Mouse (Mus musculus) hindbrain, embryonic 15.5 days (tissue): Measurements from ENCODE around the gene Tnfrsf14. TPM values are rescaled to one million over a fixed set of nuclear protein-coding genes. Genes with fewer than 3 reads are reported as not detected.
A peak's percentile ranks its signal among the peaks of the same experiment; 100 is the strongest.

Experiments used
- ATAC-seq: fragments of 200-750 bp; cut with Nextera tagmentation; 2 replicates; pipeline ENCODE4 v1.8.0; 2017; ENCODE audit warnings: low read depth, moderate number of reproducible peaks, moderate TSS enrichment; ENCODE audit not compliant: low FRiP score
- H3K27ac ChIP-seq: fragments of 300-500 bp; sonication (generic); replicated peaks from 2 replicates; pipeline ENCODE4 v1.5.1; 2015; ENCODE audit warnings: mild to moderate bottlenecking, inconsistent platforms
- H3K27me3 ChIP-seq: fragments of 300-500 bp; sonication (generic); 2 replicates; pipeline ENCODE4 v1.6.1; 2015; ENCODE audit warnings: control low read depth, inconsistent platforms
- H3K36me3 ChIP-seq: fragments of 300-500 bp; sonication (generic); 2 replicates; pipeline ENCODE4 v1.6.1; 2015; ENCODE audit warnings: control low read depth, inconsistent platforms
- H3K4me1 ChIP-seq: fragments of 300-500 bp; sonication (generic); replicated peaks from 2 replicates; pipeline ENCODE4 v1.6.1; 2015; ENCODE audit warnings: control low read depth, inconsistent platforms
- H3K4me2 ChIP-seq: fragments of 300-500 bp; sonication (generic); 2 replicates; pipeline ENCODE4 v1.6.1; 2015; ENCODE audit warnings: moderate library complexity, mild to moderate bottlenecking, inconsistent platforms
- H3K4me3 ChIP-seq: fragments of 300-500 bp; sonication (generic); 2 replicates; pipeline ENCODE4 v1.5.1; 2015; ENCODE audit warnings: mild to moderate bottlenecking, inconsistent platforms
- H3K9ac ChIP-seq: fragments of 300-500 bp; sonication (generic); 2 replicates; pipeline ENCODE4 v1.6.1; 2015; ENCODE audit warnings: inconsistent platforms
- H3K9me3 ChIP-seq: fragments of 300-500 bp; sonication (generic); 2 replicates; pipeline ENCODE4 v1.6.1; 2016; ENCODE audit warnings: control low read depth, inconsistent platforms
- WGBS: fragments of 180-500 bp; shearing (Covaris S2); methylation state at CpG from one replicate; pipeline ENCODE4 v1.1.7; 2015; 5-methylcytosine and 5-hydroxymethylcytosine counted together
- polyA plus RNA-seq: library from polyadenylated mRNA; unstranded; fragments of >200 nt; fragmentation: Nextera tagmentation; extraction: Ambion mirVana; gene quantifications from 2 replicates; pipeline ENCODE4 v1.2.1, GENCODE M21; 2015

The Tnfrsf14 gene
- polyA plus RNA-seq, 1 experiment from 2014 or later = 0.64 TPM

DNA sequence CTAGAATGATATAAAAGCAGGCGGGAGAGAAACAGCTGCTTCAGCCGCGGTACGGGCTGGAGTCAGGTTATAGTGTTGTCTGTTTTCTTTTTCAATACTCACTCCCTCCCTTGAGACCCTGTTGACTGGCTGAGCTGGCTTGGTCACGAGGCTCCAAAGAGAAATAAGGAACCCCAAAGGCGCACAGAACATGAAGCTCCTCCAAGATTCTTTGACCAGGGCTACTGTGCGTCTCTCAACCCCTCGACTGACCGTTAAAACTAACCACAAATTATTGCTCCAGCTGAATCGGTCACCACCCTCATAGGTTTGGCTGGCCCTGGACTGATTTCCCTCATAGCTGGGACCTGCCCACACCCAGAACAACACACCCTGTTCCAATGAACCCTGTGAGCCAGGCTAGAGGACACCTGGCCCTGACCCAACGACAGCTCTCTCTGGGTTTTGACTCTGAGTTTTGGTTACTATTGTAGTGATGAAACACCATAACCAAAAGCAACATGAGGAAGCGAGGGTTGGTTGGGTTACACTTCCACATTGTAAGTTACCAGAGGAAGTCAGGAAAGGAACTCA is 811 bp upstream of the Tnfrsf14 start:
- Histone ChIP-seq H3K9me3 (no peaks in the 10 kb centered on the region), H3K4me1 (no peaks in the 10 kb centered on the region; the same call in 1 of the 2 replicates), H3K27ac (no peak overlapping the region), H3K4me3 (no peak overlapping the region), H3K36me3 (no peaks in the 10 kb centered on the region), H3K4me2 (no peak overlapping the region), H3K9ac (no peak overlapping the region), H3K27me3 (no peaks in the 10 kb centered on the region)
- WGBS = 81% methylated on average over 12 of the region's 12 CpGs
- ATAC-seq = no peak

DNA sequence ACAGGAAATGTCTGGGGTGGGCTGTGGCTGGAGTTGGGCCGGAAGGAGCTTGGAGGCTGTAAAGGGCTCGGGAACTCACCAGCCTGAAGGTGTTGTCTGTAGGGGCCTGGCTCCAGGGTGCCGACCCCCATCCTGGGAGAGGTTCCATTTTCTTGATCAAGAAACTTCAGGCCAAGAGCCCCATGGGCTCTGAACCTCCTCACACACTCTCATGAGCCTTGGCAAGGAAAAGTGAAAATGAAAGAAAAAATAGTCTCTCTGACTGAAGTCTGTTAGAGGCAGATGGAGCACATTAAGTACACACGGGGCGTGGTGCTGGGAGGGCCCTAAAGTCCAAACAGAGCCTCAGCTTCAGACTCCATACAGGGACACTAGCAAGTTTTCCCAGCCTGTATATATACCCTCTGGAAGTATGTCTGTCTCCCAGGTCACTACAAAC is 445 bp downstream of the Tnfrsf14 start:
- H3K27ac ChIP-seq = no peak overlapping the region
- WGBS = 67% methylated on average over 5 of the region's 5 CpGs

GRCm38 (mm10) chr4:154926969-154927898 is 1.1 kb downstream of the Tnfrsf14 start:
- Histone ChIP-seq H3K4me2 (peak overlapping the region; percentile 1; the same call in 1 of the 2 replicates), H3K9ac (no peak overlapping the region), H3K27ac (no peak overlapping the region), H3K36me3 (no peaks in the 10 kb centered on the region), H3K9me3 (no peaks in the 10 kb centered on the region), H3K4me1 (no peaks in the 10 kb centered on the region), H3K27me3 (no peaks in the 10 kb centered on the region), H3K4me3 (no peak overlapping the region)
- ATAC-seq = no peak
- 71% methylated on average over 9 of the region's 9 CpGs for WGBS

More for the DNA sequence above, 445 bp downstream of the Tnfrsf14 start:
- Histone ChIP-seq H3K27me3 (no peaks in the 10 kb centered on the region), H3K4me2 (peak overlapping the region; percentile 1; the same call in 1 of the 2 replicates), H3K4me3 (no peak overlapping the region), H3K9ac (no peak overlapping the region), H3K4me1 (no peaks in the 10 kb centered on the region), H3K36me3 (no peaks in the 10 kb centered on the region), H3K9me3 (no peaks in the 10 kb centered on the region)
- ATAC-seq = no peak

DNA sequence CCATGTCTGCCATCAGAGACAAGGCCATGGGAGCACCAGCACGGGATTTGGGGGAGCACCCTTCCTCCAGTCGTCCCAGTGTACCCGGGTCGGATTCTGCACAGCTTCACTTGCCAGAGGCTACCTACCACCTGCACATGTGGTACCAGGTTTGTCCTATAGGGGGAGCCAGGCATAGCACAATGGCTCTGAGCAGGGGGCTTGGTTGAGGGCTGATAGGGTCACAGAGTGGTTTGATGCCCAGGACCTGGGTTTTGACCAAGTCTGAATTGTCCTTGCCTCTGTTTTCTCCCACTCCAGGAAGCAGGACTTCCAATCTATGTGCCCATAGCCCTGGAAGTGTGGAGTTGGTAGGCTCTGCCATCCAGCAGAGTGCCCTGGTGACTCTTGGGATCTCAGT is 3.0 kb downstream of the Tnfrsf14 start:
- 61% methylated on average over 4 of the region's 4 CpGs for WGBS
- Histone ChIP-seq H3K4me3 (no peak overlapping the region), H3K9ac (no peak overlapping the region), H3K36me3 (no peaks in the 10 kb centered on the region), H3K9me3 (no peaks in the 10 kb centered on the region), H3K27ac (no peak overlapping the region), H3K4me1 (no peaks in the 10 kb centered on the region), H3K27me3 (no peaks in the 10 kb centered on the region), H3K4me2 (no peak overlapping the region)
- no peak for ATAC-seq

DNA sequence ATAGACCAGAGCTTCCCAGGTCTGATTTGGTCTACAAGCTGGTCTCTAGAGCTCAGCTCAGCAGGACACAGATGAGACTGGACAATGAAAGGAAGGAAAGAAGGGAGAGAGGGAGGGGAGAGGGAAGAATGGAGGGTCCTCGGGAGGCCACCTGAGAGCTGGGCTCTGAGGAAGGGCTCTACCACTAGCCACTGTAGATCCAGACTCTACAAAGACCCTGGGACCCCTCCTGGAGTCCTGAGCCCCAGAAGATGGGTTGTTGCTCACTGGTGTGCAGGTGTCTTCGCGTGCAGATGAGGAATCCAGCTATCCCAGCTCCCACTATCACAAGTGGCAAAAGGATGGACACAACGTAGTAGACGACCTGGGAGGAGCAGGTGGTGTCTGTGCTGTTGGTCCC is 5.4 kb downstream of the Tnfrsf14 start:
- Histone ChIP-seq H3K36me3 (no peaks in the 10 kb centered on the region), H3K4me2 (no peak overlapping the region), H3K9me3 (no peaks in the 10 kb centered on the region), H3K9ac (no peak overlapping the region), H3K27ac (no peak overlapping the region), H3K4me3 (no peak overlapping the region), H3K4me1 (no peaks in the 10 kb centered on the region), H3K27me3 (no peaks in the 10 kb centered on the region)
- 90% methylated on average over 5 of the region's 5 CpGs for WGBS
- no peak for ATAC-seq

- Histone ChIP-seq H3K4me3 (no peak overlapping the region), H3K36me3 (no peaks in the 10 kb centered on the region), H3K27me3 (no peaks in the 10 kb centered on the region), H3K27ac (no peak overlapping the region), H3K4me1 (no peaks in the 10 kb centered on the region), H3K9me3 (no peaks in the 10 kb centered on the region), H3K4me2 (no peak overlapping the region), H3K9ac (no peak overlapping the region)
- ATAC-seq = no peak
- 81% methylated on average over 4 of the region's 4 CpGs for WGBS
Observed at GRCm38 (mm10) chr4:154922291-154922690, 6.1 kb downstream of the Tnfrsf14 start.

GRCm38 (mm10) chr4:154916662-154917061 is 11.7 kb downstream of the Tnfrsf14 start:
- H3K9me3 ChIP-seq = no peaks in the 10 kb centered on the region
- ATAC-seq = no peak
- H3K4me1 ChIP-seq = no peaks in the 10 kb centered on the region
- no peaks in the 10 kb centered on the region for H3K27me3 ChIP-seq
- H3K4me3 ChIP-seq = no peak overlapping the region
- 86% methylated on average over 4 of the region's 4 CpGs for WGBS
- H3K4me2 ChIP-seq = no peak overlapping the region
- no peaks in the 10 kb centered on the region for H3K36me3 ChIP-seq
- no peak overlapping the region for H3K9ac ChIP-seq
- no peak overlapping the region for H3K27ac ChIP-seq

DNA sequence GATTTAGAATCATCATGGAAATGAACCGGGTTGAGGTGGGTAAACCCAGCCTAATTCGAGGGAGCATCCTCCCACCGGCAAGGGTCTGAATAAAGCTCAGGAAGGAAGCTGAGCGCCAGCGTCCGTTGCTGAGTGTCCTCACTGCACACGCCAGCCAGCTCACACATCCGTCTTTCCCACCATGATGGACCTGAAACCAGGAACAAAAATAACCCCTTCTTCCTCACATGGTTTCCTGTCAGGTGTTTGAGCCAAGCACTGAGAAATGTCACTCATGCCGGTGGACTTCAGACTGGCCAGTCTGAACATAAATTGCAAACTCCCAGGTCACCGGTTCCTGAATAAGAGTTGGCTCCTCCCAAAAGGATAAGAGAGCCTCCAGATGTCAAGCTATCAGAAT is 13.1 kb downstream of the Tnfrsf14 start:
- no peak overlapping the region for H3K27ac ChIP-seq
- H3K9ac ChIP-seq = no peak overlapping the region
- H3K9me3 ChIP-seq = no peaks in the 10 kb centered on the region
- no peak for ATAC-seq
- no peak overlapping the region for H3K4me3 ChIP-seq
- H3K4me2 ChIP-seq = no peak overlapping the region
- no peaks in the 10 kb centered on the region; the same call in 1 of the 2 replicates for H3K4me1 ChIP-seq
- H3K36me3 ChIP-seq = no peaks in the 10 kb centered on the region
- no peaks in the 10 kb centered on the region for H3K27me3 ChIP-seq
- WGBS = 92% methylated on average over 10 of the region's 10 CpGs

DNA sequence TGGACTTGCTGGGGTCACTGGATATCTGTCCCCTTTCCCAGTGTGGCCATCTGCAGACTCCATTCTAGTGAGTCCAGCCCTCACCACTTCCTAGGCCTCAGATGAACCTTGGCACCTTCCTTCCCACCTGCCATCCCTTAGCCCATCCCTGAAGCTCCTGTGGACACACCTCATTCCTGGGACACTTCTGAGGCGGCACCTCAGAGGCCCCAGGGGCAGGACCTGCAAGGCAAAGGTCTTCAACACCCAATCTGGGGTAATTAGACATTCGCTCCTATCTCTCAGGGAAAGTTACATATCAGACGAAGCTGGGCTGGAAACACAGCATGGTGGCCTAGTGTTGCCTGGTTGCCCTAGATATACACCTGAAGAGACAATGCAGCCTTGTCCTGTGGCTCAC is 13.7 kb downstream of the Tnfrsf14 start:
- H3K4me1 ChIP-seq = no peaks in the 10 kb centered on the region; the same call in 1 of the 2 replicates
- no peaks in the 10 kb centered on the region for H3K9me3 ChIP-seq
- no peaks in the 10 kb centered on the region for H3K27me3 ChIP-seq
- no peak overlapping the region for H3K27ac ChIP-seq
- 84% methylated on average over 3 of the region's 3 CpGs for WGBS
- H3K4me2 ChIP-seq = no peak overlapping the region
- no peak overlapping the region for H3K4me3 ChIP-seq
- no peak for ATAC-seq
- no peak overlapping the region for H3K9ac ChIP-seq
- H3K36me3 ChIP-seq = no peaks in the 10 kb centered on the region

- Histone ChIP-seq H3K36me3 (no peaks in the 10 kb centered on the region), H3K9ac (no peak overlapping the region), H3K9me3 (no peaks in the 10 kb centered on the region), H3K4me3 (no peak overlapping the region), H3K4me2 (no peak overlapping the region), H3K4me1 (no peaks in the 10 kb centered on the region; the same call in 1 of the 2 replicates), H3K27me3 (no peaks in the 10 kb centered on the region), H3K27ac (no peak overlapping the region)
- WGBS = 95% methylated on average over 4 of the region's 4 CpGs
- no peak for ATAC-seq
Observed at GRCm38 (mm10) chr4:154914252-154914651, 14.1 kb downstream of the Tnfrsf14 start.

- Histone ChIP-seq H3K9me3 (no peaks in the 10 kb centered on the region), H3K4me1 (no peaks in the 10 kb centered on the region; the same call in 1 of the 2 replicates), H3K27ac (no peak overlapping the region), H3K36me3 (no peaks in the 10 kb centered on the region), H3K9ac (no peak overlapping the region), H3K27me3 (no peaks in the 10 kb centered on the region), H3K4me3 (no peak overlapping the region), H3K4me2 (no peak overlapping the region)
- WGBS = 96% methylated on average over 3 of the region's 3 CpGs
- no peak for ATAC-seq
Observed at GRCm38 (mm10) chr4:154913845-154914244, 14.5 kb downstream of the Tnfrsf14 start.

GRCm38 (mm10) chr4:154911644-154912043 is 16.7 kb downstream of the Tnfrsf14 start:
- no peak overlapping the region for H3K9ac ChIP-seq
- H3K4me3 ChIP-seq = no peak overlapping the region
- no peak overlapping the region for H3K27ac ChIP-seq
- no peaks in the 10 kb centered on the region for H3K9me3 ChIP-seq
- H3K4me1 ChIP-seq = peaks cover 4% of the 10 kb centered on the region; the same call in 1 of the 2 replicates
- 82% methylated on average over 2 of the region's 2 CpGs for WGBS
- H3K4me2 ChIP-seq = no peak overlapping the region
- no peaks in the 10 kb centered on the region for H3K36me3 ChIP-seq
- ATAC-seq = no peak
- no peaks in the 10 kb centered on the region for H3K27me3 ChIP-seq
